Mouse (Mus musculus): ENCODE measurements at regions not wholly inside any gene's neighbourhood (a gene's known extent, or its start where the extent isn't known, plus 50 kb on each side); places are given as distances from the start of the nearest gene placed in this dataset.

GRCm38 (mm10) chr15:62265484-62265937, 1342.7 kb upstream of the A1bg start:
- Histone ChIP-seq H3K27ac (ENCODE audit: control insufficient read depth, insufficient read depth, low read depth, low read length) (no peak overlapping the region), H3K4me3 (ENCODE audit: control insufficient read depth, low read depth, low read length) (no peak overlapping the region), H3K27me3 (ENCODE audit: control insufficient read depth, insufficient read depth, low read length) (no peaks in the 10 kb centered on the region), H3K4me1 (ENCODE audit: control insufficient read depth, insufficient read depth, low read length) (no peaks in the 10 kb centered on the region), H3K36me3 (ENCODE audit: control insufficient read depth, insufficient read depth, low read length) (no peaks in the 10 kb centered on the region)
- TF ChIP-seq POLR2A (IDR thresholded peaks at IDR 0.05; ENCODE audit: control insufficient read depth, low read depth, low read length), result no peak
- no peak for TF ChIP-seq CTCF (IDR thresholded peaks at IDR 0.05; ENCODE audit: control insufficient read depth, insufficient read depth, insufficient replicate concordance, low read depth, low read length)

GRCm38 (mm10) chr15:62264966-62265365, 1342.2 kb upstream of the A1bg start:
- TF ChIP-seq POLR2A (IDR thresholded peaks at IDR 0.05; ENCODE audit: control insufficient read depth, low read depth, low read length) (no peak), CTCF (IDR thresholded peaks at IDR 0.05; ENCODE audit: control insufficient read depth, insufficient read depth, insufficient replicate concordance, low read depth, low read length) (no peak)
- no peaks in the 10 kb centered on the region for H3K4me1 ChIP-seq (ENCODE audit: control insufficient read depth, insufficient read depth, low read length)
- H3K4me3 ChIP-seq (ENCODE audit: control insufficient read depth, low read depth, low read length), result no peak overlapping the region
- no peak overlapping the region for H3K27ac ChIP-seq (ENCODE audit: control insufficient read depth, insufficient read depth, low read depth, low read length)
- H3K36me3 ChIP-seq (ENCODE audit: control insufficient read depth, insufficient read depth, low read length), result no peaks in the 10 kb centered on the region
- no peaks in the 10 kb centered on the region for H3K27me3 ChIP-seq (ENCODE audit: control insufficient read depth, insufficient read depth, low read length)

GRCm38 (mm10) chr15:62264183-62264582, 1341.4 kb upstream of the A1bg start:
- H3K27ac ChIP-seq (ENCODE audit: control insufficient read depth, insufficient read depth, low read depth, low read length), result no peak overlapping the region
- TF ChIP-seq CTCF (IDR thresholded peaks at IDR 0.05; ENCODE audit: control insufficient read depth, insufficient read depth, insufficient replicate concordance, low read depth, low read length) (no peak), POLR2A (IDR thresholded peaks at IDR 0.05; ENCODE audit: control insufficient read depth, low read depth, low read length) (no peak)
- H3K36me3 ChIP-seq (ENCODE audit: control insufficient read depth, insufficient read depth, low read length), result no peaks in the 10 kb centered on the region
- no peaks in the 10 kb centered on the region for H3K27me3 ChIP-seq (ENCODE audit: control insufficient read depth, insufficient read depth, low read length)
- H3K4me3 ChIP-seq (ENCODE audit: control insufficient read depth, low read depth, low read length), result no peak overlapping the region
- no peaks in the 10 kb centered on the region for H3K4me1 ChIP-seq (ENCODE audit: control insufficient read depth, insufficient read depth, low read length)

GRCm38 (mm10) chr15:62262487-62262886, 1339.7 kb upstream of the A1bg start:
- Histone ChIP-seq H3K4me1 (ENCODE audit: control insufficient read depth, insufficient read depth, low read length) (no peaks in the 10 kb centered on the region), H3K36me3 (ENCODE audit: control insufficient read depth, insufficient read depth, low read length) (no peaks in the 10 kb centered on the region), H3K4me3 (ENCODE audit: control insufficient read depth, low read depth, low read length) (no peak overlapping the region), H3K27me3 (ENCODE audit: control insufficient read depth, insufficient read depth, low read length) (no peaks in the 10 kb centered on the region), H3K27ac (ENCODE audit: control insufficient read depth, insufficient read depth, low read depth, low read length) (no peak overlapping the region)
- TF ChIP-seq CTCF (IDR thresholded peaks at IDR 0.05; ENCODE audit: control insufficient read depth, insufficient read depth, insufficient replicate concordance, low read depth, low read length) (no peak), POLR2A (IDR thresholded peaks at IDR 0.05; ENCODE audit: control insufficient read depth, low read depth, low read length) (no peak)

GRCm38 (mm10) chr15:62261520-62261919, 1338.7 kb upstream of the A1bg start:
- no peak overlapping the region for H3K4me3 ChIP-seq (ENCODE audit: control insufficient read depth, low read depth, low read length)
- TF ChIP-seq CTCF (IDR thresholded peaks at IDR 0.05; ENCODE audit: control insufficient read depth, insufficient read depth, insufficient replicate concordance, low read depth, low read length), result no peak
- no peak for TF ChIP-seq POLR2A (IDR thresholded peaks at IDR 0.05; ENCODE audit: control insufficient read depth, low read depth, low read length)
- H3K4me1 ChIP-seq (ENCODE audit: control insufficient read depth, insufficient read depth, low read length), result no peaks in the 10 kb centered on the region
- no peaks in the 10 kb centered on the region for H3K27me3 ChIP-seq (ENCODE audit: control insufficient read depth, insufficient read depth, low read length)
- H3K27ac ChIP-seq (ENCODE audit: control insufficient read depth, insufficient read depth, low read depth, low read length), result no peak overlapping the region
- H3K36me3 ChIP-seq (ENCODE audit: control insufficient read depth, insufficient read depth, low read length), result no peaks in the 10 kb centered on the region

- Histone ChIP-seq H3K27ac (ENCODE audit: control insufficient read depth, insufficient read depth, low read depth, low read length) (no peak overlapping the region), H3K27me3 (ENCODE audit: control insufficient read depth, insufficient read depth, low read length) (no peaks in the 10 kb centered on the region), H3K4me3 (ENCODE audit: control insufficient read depth, low read depth, low read length) (no peak overlapping the region), H3K36me3 (ENCODE audit: control insufficient read depth, insufficient read depth, low read length) (no peaks in the 10 kb centered on the region), H3K4me1 (ENCODE audit: control insufficient read depth, insufficient read depth, low read length) (no peaks in the 10 kb centered on the region)
- TF ChIP-seq POLR2A (IDR thresholded peaks at IDR 0.05; ENCODE audit: control insufficient read depth, low read depth, low read length) (no peak), CTCF (IDR thresholded peaks at IDR 0.05; ENCODE audit: control insufficient read depth, insufficient read depth, insufficient replicate concordance, low read depth, low read length) (no peak)
Observed at GRCm38 (mm10) chr15:62258611-62259010, 1335.8 kb upstream of the A1bg start.

GRCm38 (mm10) chr15:62257955-62258354, 1335.1 kb upstream of the A1bg start:
- H3K4me1 ChIP-seq (ENCODE audit: control insufficient read depth, insufficient read depth, low read length), result no peaks in the 10 kb centered on the region
- H3K27ac ChIP-seq (ENCODE audit: control insufficient read depth, insufficient read depth, low read depth, low read length), result no peak overlapping the region; the same call in 1 of the 2 replicates
- H3K36me3 ChIP-seq (ENCODE audit: control insufficient read depth, insufficient read depth, low read length), result no peaks in the 10 kb centered on the region
- no peaks in the 10 kb centered on the region for H3K27me3 ChIP-seq (ENCODE audit: control insufficient read depth, insufficient read depth, low read length)
- no peak overlapping the region for H3K4me3 ChIP-seq (ENCODE audit: control insufficient read depth, low read depth, low read length)
- TF ChIP-seq CTCF (IDR thresholded peaks at IDR 0.05; ENCODE audit: control insufficient read depth, insufficient read depth, insufficient replicate concordance, low read depth, low read length) (no peak), POLR2A (IDR thresholded peaks at IDR 0.05; ENCODE audit: control insufficient read depth, low read depth, low read length) (no peak)

All from testis, adult 2 months (tissue).